ENCODE assay signal across 8 mouse cellular contexts in genomic region chr19:55643288-55643901, GRCm38 (mm10).
A peak's percentile ranks its signal among the peaks of the same experiment; 100 is the strongest.
DNase-seq lines count a peak whose midpoint lies in the region; ATAC-seq and TF ChIP-seq lines count a peak whose summit lies in the region.

No protein-coding gene starts in this region.

- H3K36me3 ChIP-seq in embryonic facial prominence, embryonic 15.5 days, result no peaks in the 10 kb centered on the region
- H3K36me3 ChIP-seq in heart, embryonic 13.5 days, result no peaks in the 10 kb centered on the region
- no peaks in the 10 kb centered on the region for H3K36me3 ChIP-seq in kidney, embryonic 15.5 days
- H3K36me3 ChIP-seq in liver, embryonic 14.5 days (replicated peaks; ENCODE audit: control insufficient read depth, insufficient read depth, low read depth), result no peaks in the 10 kb centered on the region

- 6% methylated on average over 9 of the region's 14 CpGs for WGBS in embryonic facial prominence, embryonic 15.5 days
- WGBS in heart, embryonic 13.5 days, result 4% methylated on average over 14 of the region's 14 CpGs
- 23% methylated on average over 14 of the region's 14 CpGs for WGBS in kidney, embryonic 15.5 days
- 1% methylated on average over 14 of the region's 14 CpGs for WGBS in liver, embryonic 14.5 days (ENCODE audit: insufficient replicate concordance)

- H3K9me3 ChIP-seq in embryonic facial prominence, embryonic 15.5 days (replicated peaks), result no peaks in the 10 kb centered on the region
- no peaks in the 10 kb centered on the region for H3K9me3 ChIP-seq in heart, embryonic 13.5 days
- H3K9me3 ChIP-seq in kidney, embryonic 15.5 days (replicated peaks), result no peaks in the 10 kb centered on the region
- no peaks in the 10 kb centered on the region for H3K9me3 ChIP-seq in liver, embryonic 14.5 days (ENCODE audit: control insufficient read depth, low read length)

- H3K9ac ChIP-seq in embryonic facial prominence, embryonic 15.5 days, result no peak overlapping the region
- H3K9ac ChIP-seq in heart, embryonic 13.5 days, result peak overlapping the region; percentile 76
- H3K9ac ChIP-seq in kidney, embryonic 15.5 days, result no peak overlapping the region
- H3K9ac ChIP-seq in liver, embryonic 14.5 days (replicated peaks), result peak overlapping the region; percentile 31; the same call in 1 of the 2 replicates

- H3K4me3 ChIP-seq in embryonic facial prominence, embryonic 15.5 days (replicated peaks), result peak overlapping the region; percentile 41
- peak overlapping the region; percentile 51 for H3K4me3 ChIP-seq in heart, embryonic 13.5 days
- peak overlapping the region; percentile 31 for H3K4me3 ChIP-seq in kidney, embryonic 15.5 days (replicated peaks)
- H3K4me3 ChIP-seq in liver, embryonic 14.5 days (ENCODE audit: insufficient read depth in 1 of 2, low read depth in 2 of 2, low read length in 2 of 2), result peak overlapping the region; percentile 47 to 59

- peak; percentile 53 for DNase-seq in adipocyte (ENCODE audit: low spot score)
- peak; percentile 10 to 36 (median 22) for DNase-seq in liver, embryonic 14.5 days (ENCODE audit: low read depth in 3 of 3, low spot score in 3 of 3)
- DNase-seq in naive thymus-derived CD4-positive, alpha-beta T cell, adult 2 months (ENCODE audit: low read depth), result peak; percentile 56
- peak; percentile 23 to 52 for DNase-seq in urinary bladder, postnatal 36 days (ENCODE audit: low spot score in 2 of 2)

- no peaks in the 10 kb centered on the region for H3K27me3 ChIP-seq in embryonic facial prominence, embryonic 15.5 days
- H3K27me3 ChIP-seq in heart, embryonic 13.5 days (replicated peaks), result peaks cover 2% of the 10 kb centered on the region
- no peaks in the 10 kb centered on the region for H3K27me3 ChIP-seq in kidney, embryonic 15.5 days
- H3K27me3 ChIP-seq in liver, embryonic 14.5 days (ENCODE audit: control insufficient read depth, insufficient read depth, low read length), result no peaks in the 10 kb centered on the region

- no peak for TF ChIP-seq EP300 in liver, embryonic 14.5 days (IDR thresholded peaks at IDR 0.05; ENCODE audit: low read depth)

- peak overlapping the region; percentile 42 for H3K4me2 ChIP-seq in embryonic facial prominence, embryonic 15.5 days (replicated peaks)
- peak overlapping the region; percentile 72 for H3K4me2 ChIP-seq in heart, embryonic 13.5 days
- peak overlapping the region; percentile 56 for H3K4me2 ChIP-seq in kidney, embryonic 15.5 days
- peak overlapping the region; percentile 64 for H3K4me2 ChIP-seq in liver, embryonic 14.5 days (ENCODE audit: low read depth)

- peak; percentile 88 for ATAC-seq in CD4-positive, CD25-positive, alpha-beta regulatory T cell, adult 4 months
- no peak for ATAC-seq in embryonic facial prominence, embryonic 15.5 days (ENCODE audit: insufficient number of reproducible peaks, low FRiP score, low TSS enrichment, low read depth)
- 0 out of 2 replicates have a peak, but pooled peaks have one; percentile 34 for ATAC-seq in heart, embryonic 13.5 days (ENCODE audit: extremely low read depth, insufficient number of reproducible peaks, low FRiP score, low TSS enrichment)
- ATAC-seq in kidney, embryonic 15.5 days (replicated peaks; ENCODE audit: low FRiP score), result no peak
- peak; percentile 59 for ATAC-seq in liver, embryonic 14.5 days (ENCODE audit: insufficient read depth)

- H3K27ac ChIP-seq in embryonic facial prominence, embryonic 15.5 days (replicated peaks), result 0 out of 2 replicates have a peak overlapping the region, but pooled peaks have one; percentile 5
- peak overlapping the region; percentile 94 for H3K27ac ChIP-seq in heart, embryonic 13.5 days (replicated peaks)
- no peak overlapping the region for H3K27ac ChIP-seq in kidney, embryonic 15.5 days
- H3K27ac ChIP-seq in liver, embryonic 14.5 days, result no peak overlapping the region

- TF ChIP-seq CTCF in liver, embryonic 14.5 days (IDR thresholded peaks at IDR 0.05; ENCODE audit: low read depth), result no peak

- peaks cover 25% of the 10 kb centered on the region for H3K4me1 ChIP-seq in embryonic facial prominence, embryonic 15.5 days
- H3K4me1 ChIP-seq in heart, embryonic 13.5 days, result peaks cover 19% of the 10 kb centered on the region
- H3K4me1 ChIP-seq in kidney, embryonic 15.5 days, result peaks cover 36% of the 10 kb centered on the region
- peaks cover 0 to 2% of the 10 kb centered on the region in 2 experiments; a peak in 1 of 4 replicates for H3K4me1 ChIP-seq in liver, embryonic 14.5 days (replicated peaks; ENCODE audit: control insufficient read depth in 2 of 2, insufficient read depth in 2 of 2, low read length in 1 of 2)

Comparison
In these comparisons a context has a peak if more than half of its experiments do, and no peak if none do; other contexts are left out.
1. ATAC-seq: peak in CD4-positive, CD25-positive, alpha-beta regulatory T cell, adult 4 months (single experiment), heart, embryonic 13.5 days (single experiment) and liver, embryonic 14.5 days (single experiment); none in embryonic facial prominence, embryonic 15.5 days (single experiment) and kidney, embryonic 15.5 days (single experiment).
2. H3K27ac ChIP-seq: peak in embryonic facial prominence, embryonic 15.5 days (single experiment) and heart, embryonic 13.5 days (single experiment); none in kidney, embryonic 15.5 days (single experiment) and liver, embryonic 14.5 days (single experiment).
3. H3K9ac ChIP-seq: peak in heart, embryonic 13.5 days (single experiment) and liver, embryonic 14.5 days (single experiment); none in embryonic facial prominence, embryonic 15.5 days (single experiment) and kidney, embryonic 15.5 days (single experiment).
4. Peak in every context shown above with its lines, with median percentiles within 50 percentile points of each other: DNase-seq, H3K4me2 ChIP-seq and H3K4me3 ChIP-seq.